In genomic region chr19:11276431-11276830, GRCm38 (mm10) we compare ENCODE assay signal across 31 mouse cellular contexts. TPM values are rescaled to one million over a fixed set of nuclear protein-coding genes. Genes with fewer than 3 reads are reported as not detected.
A peak's percentile ranks its signal among the peaks of the same experiment; 100 is the strongest.
DNase-seq lines count a peak whose midpoint lies in the region; ATAC-seq and TF ChIP-seq lines count a peak whose summit lies in the region.
"Had no signal": no experiment of that assay in that cellular context is flagged by ENCODE, and none has a peak within 500 bp of the region (broad histone marks: within the 10 kb centered on the region; RNA-seq: fewer than 3 reads in every experiment).

No protein-coding gene starts in this region.

- no peak for DNase-seq in intestine, embryonic 14.5 days (ENCODE audit: low spot score)
- no peak for DNase-seq in lung, postnatal 25 days (ENCODE audit: low spot score)
- DNase-seq: adrenal gland, postnatal 14 days; cerebellum, adult 11-12 months; cerebellum, adult 9-11 months; embryo, embryonic 11 days; gastrocnemius, postnatal 25 days; heart, adult 11 months; kidney, adult 8-10 months; kidney, postnatal 10 days; liver, postnatal 0 days; lung, postnatal 4 days; right cerebral cortex, postnatal 25 days; thymus, adult 2 months; thymus, postnatal 36 days had no signal

- H3K9me3 ChIP-seq in intestine, embryonic 14.5 days (ENCODE audit: control insufficient read depth, low read length), result no peaks in the 10 kb centered on the region
- no peaks in the 10 kb centered on the region for H3K9me3 ChIP-seq in intestine, postnatal 0 days (ENCODE audit: control insufficient read depth)
- H3K9me3 ChIP-seq in lung, embryonic 16.5 days (ENCODE audit: control insufficient read depth, low read length), result no peaks in the 10 kb centered on the region
- H3K9me3 ChIP-seq in neural tube, embryonic 14.5 days (ENCODE audit: control insufficient read depth, low read length), result no peaks in the 10 kb centered on the region
- no peaks in the 10 kb centered on the region for H3K9me3 ChIP-seq in neural tube, embryonic 15.5 days (replicated peaks)
- H3K9me3 ChIP-seq in stomach, embryonic 15.5 days, result no peaks in the 10 kb centered on the region
- H3K9me3 ChIP-seq: embryonic facial prominence, embryonic 13.5 days; heart, embryonic 10.5 days; heart, embryonic 15.5 days; limb, embryonic 13.5 days; liver, embryonic 12.5 days; megakaryocyte, embryonic 14.5 days; neural tube, embryonic 13.5 days had no signal

- no peak overlapping the region for H3K4me3 ChIP-seq in intestine, embryonic 14.5 days (ENCODE audit: low read depth, low read length)
- H3K4me3 ChIP-seq in intestine, postnatal 0 days (ENCODE audit: low read depth, low read length), result no peak overlapping the region
- H3K4me3 ChIP-seq in lung, embryonic 16.5 days (ENCODE audit: low read length), result no peak overlapping the region
- no peak overlapping the region for H3K4me3 ChIP-seq in neural tube, embryonic 14.5 days (ENCODE audit: low read depth, low read length)
- H3K4me3 ChIP-seq in neural tube, embryonic 15.5 days (replicated peaks), result no peak overlapping the region
- H3K4me3 ChIP-seq in stomach, embryonic 15.5 days (replicated peaks), result no peak overlapping the region
- H3K4me3 ChIP-seq: embryonic facial prominence, embryonic 13.5 days; erythroblast, embryonic 14.5 days; heart, embryonic 10.5 days; heart, embryonic 15.5 days; limb, embryonic 13.5 days; liver, embryonic 12.5 days; megakaryocyte, embryonic 14.5 days; neural tube, embryonic 13.5 days had no signal

- 17% methylated on average over 5 of the region's 5 CpGs for WGBS in intestine, embryonic 14.5 days
- 24% methylated on average over 5 of the region's 5 CpGs for WGBS in intestine, postnatal 0 days
- WGBS in lung, embryonic 16.5 days, result 31% methylated on average over 5 of the region's 5 CpGs
- 55% methylated on average over 5 of the region's 5 CpGs for WGBS in neural tube, embryonic 14.5 days
- 60% methylated on average over 5 of the region's 5 CpGs for WGBS in neural tube, embryonic 15.5 days
- 12% methylated on average over 5 of the region's 5 CpGs for WGBS in stomach, embryonic 15.5 days

- 0 out of 2 replicates have a peak, but pooled peaks have one; percentile 43 for ATAC-seq in intestine, embryonic 14.5 days (replicated peaks; ENCODE audit: low FRiP score, low TSS enrichment, low read depth)
- ATAC-seq in intestine, postnatal 0 days, result no peak
- ATAC-seq in lung, embryonic 16.5 days (ENCODE audit: low read depth), result peak; percentile 43; the same call in 1 of the 2 replicates
- peak; percentile 47; the same call in 1 of the 2 replicates for ATAC-seq in neural tube, embryonic 14.5 days (ENCODE audit: low read depth)
- ATAC-seq in neural tube, embryonic 15.5 days (ENCODE audit: low FRiP score), result no peak
- peak; percentile 58; the same call in 1 of the 2 replicates for ATAC-seq in stomach, embryonic 15.5 days (ENCODE audit: insufficient read depth, low FRiP score, low read depth)
- ATAC-seq: CD4-positive, CD25-positive, alpha-beta regulatory T cell, adult 4 months; liver, embryonic 12.5 days; liver, postnatal 0 days had no signal

- H3K9ac ChIP-seq in intestine, embryonic 14.5 days (ENCODE audit: low read length), result no peak overlapping the region
- H3K9ac ChIP-seq in intestine, postnatal 0 days (ENCODE audit: low read depth, low read length), result no peak overlapping the region
- no peak overlapping the region for H3K9ac ChIP-seq in lung, embryonic 16.5 days (ENCODE audit: low read length)
- no peak overlapping the region for H3K9ac ChIP-seq in neural tube, embryonic 14.5 days (replicated peaks; ENCODE audit: low read depth, low read length)
- no peak overlapping the region for H3K9ac ChIP-seq in neural tube, embryonic 15.5 days (replicated peaks)
- no peak overlapping the region for H3K9ac ChIP-seq in stomach, embryonic 15.5 days
- H3K9ac ChIP-seq: embryonic facial prominence, embryonic 13.5 days; heart, embryonic 15.5 days; limb, embryonic 13.5 days; liver, embryonic 12.5 days; liver, postnatal 0 days; neural tube, embryonic 13.5 days had no signal

- H3K36me3 ChIP-seq in intestine, embryonic 14.5 days (ENCODE audit: control insufficient read depth, insufficient read depth, low read length), result no peaks in the 10 kb centered on the region
- no peaks in the 10 kb centered on the region for H3K36me3 ChIP-seq in intestine, postnatal 0 days (ENCODE audit: control insufficient read depth, insufficient read depth)
- H3K36me3 ChIP-seq in lung, embryonic 16.5 days (ENCODE audit: control insufficient read depth, insufficient read depth, low read length), result no peaks in the 10 kb centered on the region
- H3K36me3 ChIP-seq in neural tube, embryonic 14.5 days (ENCODE audit: control insufficient read depth, insufficient read depth, low read length), result no peaks in the 10 kb centered on the region
- no peaks in the 10 kb centered on the region for H3K36me3 ChIP-seq in neural tube, embryonic 15.5 days
- H3K36me3 ChIP-seq in stomach, embryonic 15.5 days, result no peaks in the 10 kb centered on the region
- H3K36me3 ChIP-seq: embryonic facial prominence, embryonic 13.5 days; heart, embryonic 10.5 days; heart, embryonic 15.5 days; limb, embryonic 13.5 days; liver, embryonic 12.5 days; neural tube, embryonic 13.5 days had no signal

- H3K27ac ChIP-seq in intestine, embryonic 14.5 days (ENCODE audit: low read depth), result peak overlapping the region; percentile 69; the same call in 1 of the 2 replicates
- H3K27ac ChIP-seq in intestine, postnatal 0 days (ENCODE audit: low read depth, low read length), result no peak overlapping the region
- no peak overlapping the region for H3K27ac ChIP-seq in lung, embryonic 16.5 days (ENCODE audit: low read length)
- no peak overlapping the region for H3K27ac ChIP-seq in neural tube, embryonic 14.5 days (ENCODE audit: low read depth, low read length)
- H3K27ac ChIP-seq in neural tube, embryonic 15.5 days (replicated peaks), result no peak overlapping the region
- no peak overlapping the region for H3K27ac ChIP-seq in stomach, embryonic 15.5 days
- H3K27ac ChIP-seq: embryonic facial prominence, embryonic 13.5 days; heart, embryonic 10.5 days; heart, embryonic 15.5 days; limb, embryonic 13.5 days; liver, embryonic 12.5 days; neural tube, embryonic 13.5 days had no signal

- H3K27me3 ChIP-seq in intestine, embryonic 14.5 days (replicated peaks; ENCODE audit: control insufficient read depth, insufficient read depth, low read length), result no peaks in the 10 kb centered on the region
- no peaks in the 10 kb centered on the region for H3K27me3 ChIP-seq in intestine, postnatal 0 days (replicated peaks; ENCODE audit: control insufficient read depth, insufficient read depth, low read length)
- H3K27me3 ChIP-seq in lung, embryonic 16.5 days (ENCODE audit: control insufficient read depth, insufficient read depth, low read depth, low read length), result no peaks in the 10 kb centered on the region
- H3K27me3 ChIP-seq in neural tube, embryonic 14.5 days (ENCODE audit: control insufficient read depth, insufficient read depth, low read length), result no peaks in the 10 kb centered on the region
- no peaks in the 10 kb centered on the region for H3K27me3 ChIP-seq in neural tube, embryonic 15.5 days (replicated peaks)
- no peaks in the 10 kb centered on the region for H3K27me3 ChIP-seq in stomach, embryonic 15.5 days (replicated peaks)
- H3K27me3 ChIP-seq: embryonic facial prominence, embryonic 13.5 days; heart, embryonic 15.5 days; limb, embryonic 13.5 days; liver, embryonic 12.5 days; megakaryocyte, embryonic 14.5 days; neural tube, embryonic 13.5 days had no signal

- peaks cover 12% of the 10 kb centered on the region; the same call in 1 of the 2 replicates for H3K4me1 ChIP-seq in intestine, embryonic 14.5 days (replicated peaks; ENCODE audit: control insufficient read depth, insufficient read depth, low read length)
- no peaks in the 10 kb centered on the region for H3K4me1 ChIP-seq in intestine, postnatal 0 days (replicated peaks; ENCODE audit: control insufficient read depth, insufficient read depth, low read length)
- no peaks in the 10 kb centered on the region for H3K4me1 ChIP-seq in lung, embryonic 16.5 days (replicated peaks; ENCODE audit: control insufficient read depth, insufficient read depth, low read length)
- H3K4me1 ChIP-seq in neural tube, embryonic 14.5 days (ENCODE audit: control insufficient read depth, insufficient read depth, low read length), result no peaks in the 10 kb centered on the region
- H3K4me1 ChIP-seq in neural tube, embryonic 15.5 days, result no peaks in the 10 kb centered on the region
- H3K4me1 ChIP-seq in stomach, embryonic 15.5 days, result no peaks in the 10 kb centered on the region
- H3K4me1 ChIP-seq: embryonic facial prominence, embryonic 13.5 days; heart, embryonic 10.5 days; heart, embryonic 15.5 days; limb, embryonic 13.5 days; liver, embryonic 12.5 days; megakaryocyte, embryonic 14.5 days; neural tube, embryonic 13.5 days had no signal

- TF ChIP-seq CTCF in intestine, postnatal 0 days (IDR thresholded peaks at IDR 0.05; ENCODE audit: low read depth), result no peak

- H3K4me2 ChIP-seq in intestine, embryonic 14.5 days (ENCODE audit: low read length), result no peak overlapping the region
- H3K4me2 ChIP-seq in intestine, postnatal 0 days (replicated peaks; ENCODE audit: low read depth), result no peak overlapping the region
- H3K4me2 ChIP-seq in lung, embryonic 16.5 days (ENCODE audit: low read depth, low read length), result no peak overlapping the region
- H3K4me2 ChIP-seq in neural tube, embryonic 14.5 days (ENCODE audit: low read depth, low read length), result no peak overlapping the region
- no peak overlapping the region for H3K4me2 ChIP-seq in neural tube, embryonic 15.5 days
- H3K4me2 ChIP-seq in stomach, embryonic 15.5 days, result no peak overlapping the region
- H3K4me2 ChIP-seq: embryonic facial prominence, embryonic 13.5 days; heart, embryonic 15.5 days; limb, embryonic 13.5 days; liver, embryonic 12.5 days; neural tube, embryonic 13.5 days had no signal

RNA-seq across cellular contexts. Expression of gene Ms4a5, which starts 7.2 kb away (rescaled TPM):
- not detected in 2 replicates for polyA plus RNA-seq in intestine, embryonic 14.5 days (2014; fragmentation: Nextera tagmentation; extraction: Ambion mirVana)
- 0.23 TPM in 1 of 2 replicates, not detected in the other for polyA plus RNA-seq in intestine, postnatal 0 days (2015; fragmentation: Nextera tagmentation; extraction: Ambion mirVana)
- not detected in 2 replicates for polyA plus RNA-seq in lung, embryonic 16.5 days (2015; fragmentation: Nextera tagmentation; extraction: Ambion mirVana)
- polyA plus RNA-seq in neural tube, embryonic 14.5 days (2014; fragmentation: Nextera tagmentation; extraction: Ambion mirVana), result not detected in 2 replicates
- not detected in 2 replicates for polyA plus RNA-seq in neural tube, embryonic 15.5 days (2015; fragmentation: Nextera tagmentation; extraction: Ambion mirVana)
- not detected in 2 replicates for polyA plus RNA-seq in stomach, embryonic 15.5 days (2015; fragmentation: Nextera tagmentation; extraction: Ambion mirVana)
- polyA plus RNA-seq: CD4-positive, CD25-positive, alpha-beta regulatory T cell, adult 4 months; embryonic facial prominence, embryonic 13.5 days; erythroblast, embryonic 14.5 days; forebrain, embryonic 11.5 days; heart, embryonic 10.5 days; heart, embryonic 15.5 days; hindbrain, embryonic 11.5 days; limb, embryonic 13.5 days; liver, embryonic 12.5 days; liver, postnatal 0 days; neural tube, embryonic 13.5 days; thymus, adult 2 months had no signal

RNA-seq across cellular contexts. Expression of gene Ms4a1, which starts 10.4 kb away (rescaled TPM):
- polyA plus RNA-seq in intestine, embryonic 14.5 days (2014; fragmentation: Nextera tagmentation; extraction: Ambion mirVana), result not detected in 2 replicates
- 0.12 and 0.16 TPM in 2 replicates for polyA plus RNA-seq in intestine, postnatal 0 days (2015; fragmentation: Nextera tagmentation; extraction: Ambion mirVana)
- polyA plus RNA-seq in lung, embryonic 16.5 days (2015; fragmentation: Nextera tagmentation; extraction: Ambion mirVana), result not detected in 2 replicates
- not detected in 2 replicates for polyA plus RNA-seq in neural tube, embryonic 14.5 days (2014; fragmentation: Nextera tagmentation; extraction: Ambion mirVana)
- 0.05 TPM in 1 of 2 replicates, not detected in the other for polyA plus RNA-seq in neural tube, embryonic 15.5 days (2015; fragmentation: Nextera tagmentation; extraction: Ambion mirVana)
- polyA plus RNA-seq in stomach, embryonic 15.5 days (2015; fragmentation: Nextera tagmentation; extraction: Ambion mirVana), result not detected in 2 replicates
- polyA plus RNA-seq: embryonic facial prominence, embryonic 13.5 days; erythroblast, embryonic 14.5 days; forebrain, embryonic 11.5 days; heart, embryonic 10.5 days; heart, embryonic 15.5 days; hindbrain, embryonic 11.5 days; limb, embryonic 13.5 days; liver, embryonic 12.5 days; neural tube, embryonic 13.5 days had no signal

RNA-seq across cellular contexts. Expression of gene Ms4a14, which starts 37.8 kb away (rescaled TPM):
- 0.09 and 0.16 TPM in 2 replicates for polyA plus RNA-seq in intestine, embryonic 14.5 days (2014; fragmentation: Nextera tagmentation; extraction: Ambion mirVana)
- 0.08 and 0.09 TPM in 2 replicates for polyA plus RNA-seq in intestine, postnatal 0 days (2015; fragmentation: Nextera tagmentation; extraction: Ambion mirVana)
- polyA plus RNA-seq in lung, embryonic 16.5 days (2015; fragmentation: Nextera tagmentation; extraction: Ambion mirVana), result 0.09 TPM in 1 of 2 replicates, not detected in the other
- 0.06 TPM in 1 of 2 replicates, not detected in the other for polyA plus RNA-seq in neural tube, embryonic 14.5 days (2014; fragmentation: Nextera tagmentation; extraction: Ambion mirVana)
- 0.05 TPM in 1 of 2 replicates, not detected in the other for polyA plus RNA-seq in neural tube, embryonic 15.5 days (2015; fragmentation: Nextera tagmentation; extraction: Ambion mirVana)
- 0.06 TPM in 2 replicates for polyA plus RNA-seq in stomach, embryonic 15.5 days (2015; fragmentation: Nextera tagmentation; extraction: Ambion mirVana)
- polyA plus RNA-seq: CD4-positive, CD25-positive, alpha-beta regulatory T cell, adult 4 months; embryonic facial prominence, embryonic 13.5 days; erythroblast, embryonic 14.5 days; forebrain, embryonic 11.5 days; heart, embryonic 10.5 days; limb, embryonic 13.5 days; liver, embryonic 12.5 days had no signal

RNA-seq across cellular contexts. Expression of gene Ms4a12, which starts 44.2 kb away (rescaled TPM):
- 0.16 TPM in 1 of 2 replicates, not detected in the other for polyA plus RNA-seq in intestine, embryonic 14.5 days (2014; fragmentation: Nextera tagmentation; extraction: Ambion mirVana)
- 0.98 and 1.0 TPM in 2 replicates for polyA plus RNA-seq in intestine, postnatal 0 days (2015; fragmentation: Nextera tagmentation; extraction: Ambion mirVana)
- polyA plus RNA-seq in lung, embryonic 16.5 days (2015; fragmentation: Nextera tagmentation; extraction: Ambion mirVana), result not detected in 2 replicates
- not detected in 2 replicates for polyA plus RNA-seq in neural tube, embryonic 14.5 days (2014; fragmentation: Nextera tagmentation; extraction: Ambion mirVana)
- not detected in 2 replicates for polyA plus RNA-seq in neural tube, embryonic 15.5 days (2015; fragmentation: Nextera tagmentation; extraction: Ambion mirVana)
- polyA plus RNA-seq in stomach, embryonic 15.5 days (2015; fragmentation: Nextera tagmentation; extraction: Ambion mirVana), result 0.12 TPM in 1 of 2 replicates, not detected in the other
- polyA plus RNA-seq: CD4-positive, CD25-positive, alpha-beta regulatory T cell, adult 4 months; embryonic facial prominence, embryonic 13.5 days; erythroblast, embryonic 14.5 days; forebrain, embryonic 11.5 days; heart, embryonic 10.5 days; heart, embryonic 15.5 days; hindbrain, embryonic 11.5 days; limb, embryonic 13.5 days; liver, embryonic 12.5 days; liver, postnatal 0 days; neural tube, embryonic 13.5 days; thymus, adult 2 months had no signal

RNA-seq across cellular contexts. Expression of gene Ms4a7, which starts 59.5 kb away (rescaled TPM):
- 2.6 and 3.5 TPM in 2 replicates for polyA plus RNA-seq in intestine, embryonic 14.5 days (2014; fragmentation: Nextera tagmentation; extraction: Ambion mirVana)
- 10.1 and 10.6 TPM in 2 replicates for polyA plus RNA-seq in intestine, postnatal 0 days (2015; fragmentation: Nextera tagmentation; extraction: Ambion mirVana)
- polyA plus RNA-seq in lung, embryonic 16.5 days (2015; fragmentation: Nextera tagmentation; extraction: Ambion mirVana), result 3.3 and 3.6 TPM in 2 replicates
- 0.63 and 4.0 TPM in 2 replicates for polyA plus RNA-seq in neural tube, embryonic 14.5 days (2014; fragmentation: Nextera tagmentation; extraction: Ambion mirVana)
- 3.8 and 4.2 TPM in 2 replicates for polyA plus RNA-seq in neural tube, embryonic 15.5 days (2015; fragmentation: Nextera tagmentation; extraction: Ambion mirVana)
- 5.5 and 6.2 TPM in 2 replicates for polyA plus RNA-seq in stomach, embryonic 15.5 days (2015; fragmentation: Nextera tagmentation; extraction: Ambion mirVana)
- polyA plus RNA-seq: CD4-positive, CD25-positive, alpha-beta regulatory T cell, adult 4 months; erythroblast, embryonic 14.5 days; heart, embryonic 10.5 days had no signal

Comparison
In these comparisons a context has a peak if more than half of its experiments do, and no peak if none do; other contexts are left out.
1. ATAC-seq: peak in intestine, embryonic 14.5 days (single experiment), lung, embryonic 16.5 days (single experiment), neural tube, embryonic 14.5 days (single experiment) and stomach, embryonic 15.5 days (single experiment); none in intestine, postnatal 0 days (single experiment) and neural tube, embryonic 15.5 days (single experiment).